Mouse (Mus musculus) heart, adult 2 months (tissue): ENCODE results near the gene Wwox. TPM values are rescaled to one million over a fixed set of nuclear protein-coding genes. Genes with fewer than 3 reads are reported as not detected.

Experiments used
- DNase-seq, 2 experiments: peaks; one replicate each; pipeline ENCODE4 v3.0.0; 2021
- H3K27ac ChIP-seq: fragments of 200-600 bp; 2 replicates; pipeline ENCODE4 v1.8.1; 2022
- H3K27me3 ChIP-seq: fragments of 200-500 bp; 2 replicates; pipeline ENCODE4 v1.6.1; 2012; ENCODE audit warnings: mild to moderate bottlenecking, low read length, inconsistent platforms, mixed read lengths; ENCODE audit not compliant: control insufficient read depth, insufficient read depth
- H3K36me3 ChIP-seq: fragments of 200-500 bp; 2 replicates; pipeline ENCODE4 v1.6.1; 2012; ENCODE audit warnings: low read length, inconsistent platforms; ENCODE audit not compliant: control insufficient read depth, insufficient read depth
- H3K4me1 ChIP-seq: fragments of 200-500 bp; 2 replicates; pipeline ENCODE4 v1.6.1; 2011; ENCODE audit warnings: low read length; ENCODE audit not compliant: control insufficient read depth, insufficient read depth
- H3K4me3 ChIP-seq: fragments of 200-600 bp; 2 replicates; pipeline ENCODE4 v1.8.1; 2022
- H3K79me2 ChIP-seq: fragments of 200-500 bp; replicated peaks from 2 replicates; pipeline ENCODE4 v1.6.1; 2012; ENCODE audit warnings: mild to moderate bottlenecking, inconsistent platforms, low read length, moderate library complexity, mixed read lengths; ENCODE audit not compliant: control insufficient read depth, insufficient read depth
- H3K9ac ChIP-seq: fragments of 200-500 bp; 2 replicates; pipeline ENCODE4 v1.6.1; 2012; ENCODE audit warnings: low read depth, mild to moderate bottlenecking, control low read depth, inconsistent platforms, low read length, mixed read lengths
- CTCF ChIP-seq: fragments of 200-600 bp; IDR thresholded peaks from 2 replicates; pipeline ENCODE4 v1.8.1; 2022; ENCODE audit warnings: antibody characterized with exemption, mild to moderate bottlenecking, moderate library complexity
- EP300 ChIP-seq: fragments of 200-500 bp; IDR thresholded peaks from 2 replicates; pipeline ENCODE4 v1.6.1; 2011; ENCODE audit warnings: low read depth, low read length, control low read depth; ENCODE audit not compliant: insufficient read depth
- POLR2A ChIP-seq: fragments of 200-500 bp; IDR thresholded peaks from 2 replicates; pipeline ENCODE4 v1.6.1; 2011; ENCODE audit warnings: mild to moderate bottlenecking, low read depth, low read length, control low read depth; ENCODE audit not compliant: insufficient read depth
- WGBS: fragments of 180-500 bp; shearing (Covaris S2); methylation state at CpG from one replicate; pipeline ENCODE4 v1.1.7; 2018; 5-methylcytosine and 5-hydroxymethylcytosine counted together
- intact Hi-C: fragments of 180-260 bp; cut with DNase I; formaldehyde crosslinking; loops from one replicate; pipeline ENCODE4 v1.15.1; 2025
- polyA plus RNA-seq: library from polyadenylated mRNA; depleted of rRNA; stranded (reverse); fragments of >200 nt; gene quantifications from 2 replicates; pipeline ENCODE4 v1.2.3, GENCODE M21; 2012
- total RNA-seq, 2 experiments: library from RNA; stranded (reverse); gene quantifications; 2 replicates each; pipeline ENCODE4 v1.2.3; 2021

Wwox gene
- total and polyA plus RNA-seq, 3 experiments: 3.3 to 4.6 (median 4.6) TPM

DNA sequence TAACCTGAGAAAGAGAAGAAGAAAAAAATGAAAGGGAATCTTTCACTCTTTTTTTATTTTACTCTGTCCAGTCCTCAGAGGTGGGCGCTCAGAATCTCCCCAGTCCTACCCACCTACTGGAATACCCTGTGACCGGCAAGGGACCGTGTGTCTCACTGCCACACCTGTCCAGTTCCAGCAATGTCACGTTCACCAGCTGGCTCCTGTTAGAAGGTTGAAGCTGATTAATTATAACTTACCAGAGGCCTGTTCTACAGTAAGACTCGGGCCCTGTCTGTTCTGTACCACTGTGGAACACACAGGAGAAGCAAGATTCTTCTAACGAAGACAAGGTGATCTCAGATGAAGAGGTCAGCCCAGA is 334.9 kb downstream of the Wwox start:
- no peak for TF ChIP-seq CTCF
- TF ChIP-seq EP300: no peak
- TF ChIP-seq POLR2A: no peak
- DNase-seq: no peak

GRCm38 (mm10) chr8:114775543-114775942 is 336.1 kb downstream of the Wwox start:
- 40% methylated on average over 8 of the region's 8 CpGs for WGBS
- Histone ChIP-seq H3K9ac (no peak overlapping the region), H3K27me3 (no peaks in the 10 kb centered on the region), H3K36me3 (no peaks in the 10 kb centered on the region), H3K79me2 (no peaks in the 10 kb centered on the region), H3K4me3 (no peak overlapping the region), H3K4me1 (peaks cover 4% of the 10 kb centered on the region), H3K27ac (no peak overlapping the region)
- TF ChIP-seq POLR2A (no peak), EP300 (0 out of 2 replicates have a peak, but pooled peaks have one; percentile 12)
- peak; percentile 47 to 48 for DNase-seq
- intact Hi-C loops: no loop called here

More for the DNA sequence above, 334.9 kb downstream of the Wwox start:
- Histone ChIP-seq H3K36me3 (no peaks in the 10 kb centered on the region), H3K27ac (no peak overlapping the region), H3K9ac (no peak overlapping the region), H3K4me1 (peaks cover 4% of the 10 kb centered on the region), H3K27me3 (no peaks in the 10 kb centered on the region), H3K4me3 (no peak overlapping the region), H3K79me2 (no peaks in the 10 kb centered on the region)
- WGBS: 75% methylated on average over 6 of the region's 6 CpGs
- intact Hi-C loops: loop anchor here (5.0 kb wide), 1 partner anchor 322 kb away; no protein-coding TSS in a partner anchor

DNA sequence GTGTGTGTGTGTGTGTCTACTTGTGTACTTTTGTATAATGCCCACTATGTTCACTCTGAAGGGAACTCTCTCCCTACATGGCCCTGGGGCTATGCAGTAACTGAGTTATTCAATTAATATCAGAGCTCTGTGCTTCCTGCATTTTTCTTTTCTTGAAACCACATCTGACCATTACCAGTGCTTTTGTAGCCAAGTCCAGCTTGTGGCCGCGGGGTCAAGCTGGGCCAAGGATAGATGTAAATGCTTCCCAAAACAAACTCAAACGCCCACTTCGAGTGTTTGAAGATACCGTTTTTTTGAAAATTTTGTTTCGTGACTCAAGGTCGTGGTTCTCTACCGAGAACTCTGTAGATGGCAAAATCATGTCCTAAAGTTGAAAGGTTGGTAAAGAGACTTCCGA is 337.2 kb downstream of the Wwox start:
- intact Hi-C loops: no loop called here
- Histone ChIP-seq H3K79me2 (no peaks in the 10 kb centered on the region), H3K9ac (no peak overlapping the region), H3K4me1 (peaks cover 4% of the 10 kb centered on the region), H3K27ac (no peak overlapping the region), H3K4me3 (no peak overlapping the region), H3K27me3 (no peaks in the 10 kb centered on the region), H3K36me3 (no peaks in the 10 kb centered on the region)
- no peak for DNase-seq
- 94% methylated on average over 9 of the region's 9 CpGs for WGBS
- TF ChIP-seq EP300: no peak
- no peak for TF ChIP-seq CTCF
- TF ChIP-seq POLR2A: no peak

DNA sequence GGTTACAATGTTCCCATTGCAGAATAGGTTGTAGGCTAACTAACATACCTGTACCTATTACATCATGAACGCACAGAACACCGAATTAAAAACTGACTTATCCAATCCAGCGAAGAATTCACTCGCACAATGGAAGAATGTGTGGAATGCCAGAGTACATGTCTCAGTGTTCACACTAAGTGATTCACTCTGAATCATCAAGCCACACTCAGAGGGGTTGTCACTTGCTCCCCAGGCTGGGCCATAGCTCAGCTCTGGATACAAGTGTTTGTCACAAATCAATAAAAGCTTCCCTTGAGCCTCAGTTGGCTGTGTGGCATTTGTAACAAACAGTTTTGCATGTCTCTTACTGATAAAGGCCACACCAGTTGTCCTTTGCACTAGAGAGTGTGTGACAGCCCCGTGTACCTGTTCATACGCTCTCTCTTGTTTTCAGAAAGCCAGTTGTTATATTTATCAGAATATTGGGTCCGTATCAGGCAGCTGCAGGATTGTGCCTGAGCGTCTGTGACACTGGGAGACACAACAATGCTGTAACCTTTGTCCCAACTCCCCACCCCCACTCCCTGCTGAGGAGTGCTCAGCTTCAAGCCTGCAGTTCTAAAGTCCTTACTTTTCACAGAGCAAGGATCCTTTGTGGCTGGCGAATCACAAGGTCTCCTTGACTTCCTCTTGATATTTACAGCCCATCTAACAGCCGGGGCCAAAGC is 338.0 kb downstream of the Wwox start:
- H3K4me1 ChIP-seq: peaks cover 4% of the 10 kb centered on the region
- no peak for DNase-seq
- H3K36me3 ChIP-seq: no peaks in the 10 kb centered on the region
- WGBS: 60% methylated on average over 10 of the region's 10 CpGs
- H3K4me3 ChIP-seq: no peak overlapping the region
- intact Hi-C loops: no loop called here
- no peak overlapping the region for H3K27ac ChIP-seq
- H3K9ac ChIP-seq: no peak overlapping the region
- no peaks in the 10 kb centered on the region for H3K79me2 ChIP-seq
- H3K27me3 ChIP-seq: no peaks in the 10 kb centered on the region
- no peak for TF ChIP-seq EP300
- no peak for TF ChIP-seq POLR2A
- no peak for TF ChIP-seq CTCF

DNA sequence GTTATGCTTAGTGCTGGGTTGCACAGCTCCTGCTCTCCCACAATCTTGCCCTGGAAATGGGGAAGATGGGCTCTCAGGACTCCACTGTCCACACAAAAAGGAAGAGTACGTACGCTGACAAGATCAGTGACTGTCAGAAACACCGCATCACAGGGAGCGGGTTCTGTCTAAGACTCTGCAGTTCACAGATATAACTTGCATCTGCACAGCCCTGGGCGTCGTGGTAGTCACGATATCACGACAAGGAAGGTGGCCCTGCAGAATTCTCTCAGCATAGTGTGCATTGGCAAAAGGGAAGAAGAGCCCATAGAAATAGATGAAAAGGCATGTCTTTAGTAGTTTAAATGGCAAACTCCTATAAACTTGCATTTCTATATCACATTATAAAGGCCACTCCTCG is 339.5 kb downstream of the Wwox start:
- H3K4me3 ChIP-seq: no peak overlapping the region
- TF ChIP-seq POLR2A: no peak
- no peak for TF ChIP-seq EP300
- no peak for TF ChIP-seq CTCF
- DNase-seq: no peak
- no peak overlapping the region for H3K9ac ChIP-seq
- H3K27me3 ChIP-seq: no peaks in the 10 kb centered on the region
- H3K4me1 ChIP-seq: no peaks in the 10 kb centered on the region
- no peak overlapping the region for H3K27ac ChIP-seq
- H3K79me2 ChIP-seq: no peaks in the 10 kb centered on the region
- intact Hi-C loops: no loop called here
- no peaks in the 10 kb centered on the region for H3K36me3 ChIP-seq
- WGBS: 89% methylated on average over 9 of the region's 9 CpGs

- Histone ChIP-seq H3K27me3 (no peaks in the 10 kb centered on the region), H3K27ac (no peak overlapping the region), H3K79me2 (no peaks in the 10 kb centered on the region), H3K9ac (no peak overlapping the region), H3K4me1 (no peaks in the 10 kb centered on the region), H3K36me3 (no peaks in the 10 kb centered on the region), H3K4me3 (no peak overlapping the region)
- WGBS: 88% methylated on average over 8 of the region's 8 CpGs
- intact Hi-C loops: no loop called here
- no peak for DNase-seq
- no peak for TF ChIP-seq CTCF
- TF ChIP-seq POLR2A: no peak
These were observed 343.9 kb downstream of the Wwox start for GRCm38 (mm10) chr8:114783321-114783720.
